Mouse (Mus musculus): Measurements from ENCODE around the gene Sclt1.

The Sclt1 gene

GRCm38 (mm10) chr3:41586917-41587316 lies 155.4 kb downstream of the Sclt1 start:
- no peak for DNase-seq (ENCODE audit: low spot score in 2 of 2)

GRCm38 (mm10) chr3:41586330-41586729 lies 156.0 kb downstream of the Sclt1 start:
- no peak for DNase-seq (ENCODE audit: low spot score in 2 of 2)

GRCm38 (mm10) chr3:41585548-41585947 lies 156.8 kb downstream of the Sclt1 start:
- no peak for DNase-seq (ENCODE audit: low spot score in 2 of 2)

- DNase-seq (ENCODE audit: low spot score in 2 of 2), result no peak
Observed at GRCm38 (mm10) chr3:41583621-41584020, 158.7 kb downstream of the Sclt1 start.

- DNase-seq (ENCODE audit: low spot score in 2 of 2), result no peak
Observed at GRCm38 (mm10) chr3:41583092-41583491, 159.2 kb downstream of the Sclt1 start.

- DNase-seq (ENCODE audit: low spot score in 2 of 2), result no peak
Observed at GRCm38 (mm10) chr3:41582256-41582655, 160.1 kb downstream of the Sclt1 start.

- no peak for DNase-seq (ENCODE audit: low spot score in 2 of 2)
Observed at GRCm38 (mm10) chr3:41581436-41581835, 160.9 kb downstream of the Sclt1 start.

GRCm38 (mm10) chr3:41580401-41581323 lies 161.7 kb downstream of the Sclt1 start:
- no peak for DNase-seq (ENCODE audit: low spot score in 2 of 2)

GRCm38 (mm10) chr3:41579873-41580272 lies 162.4 kb downstream of the Sclt1 start:
- no peak for DNase-seq (ENCODE audit: low spot score in 2 of 2)

GRCm38 (mm10) chr3:41577240-41577639 lies 165.1 kb downstream of the Sclt1 start:
- no peak for DNase-seq (ENCODE audit: low spot score in 2 of 2)

Measured in natural killer cell, adult 2 months (primary cell).